Mouse (Mus musculus) midbrain, embryonic 15.5 days (tissue): ENCODE measurements around the gene Ncam1. TPM values are rescaled to one million over a fixed set of nuclear protein-coding genes. Genes with fewer than 3 reads are reported as not detected.
A peak's percentile ranks its signal among the peaks of the same experiment; 100 is the strongest.

ENCODE experiments used
- ATAC-seq: fragments of 200-750 bp; cut with Nextera tagmentation; replicated peaks from 2 replicates; pipeline ENCODE4 v1.8.0; 2017; ENCODE audit warnings: moderate TSS enrichment
- H3K27ac ChIP-seq: fragments of 300-500 bp; sonication (generic); 2 replicates; pipeline ENCODE4 v1.5.1; 2015; ENCODE audit warnings: mild to moderate bottlenecking, inconsistent platforms
- H3K27me3 ChIP-seq: fragments of 300-500 bp; sonication (generic); replicated peaks from 2 replicates; pipeline ENCODE4 v1.6.1; 2015; ENCODE audit warnings: inconsistent platforms
- H3K36me3 ChIP-seq: fragments of 300-500 bp; sonication (generic); replicated peaks from 2 replicates; pipeline ENCODE4 v1.6.1; 2015; ENCODE audit warnings: inconsistent platforms
- H3K4me1 ChIP-seq: fragments of 300-500 bp; sonication (generic); 2 replicates; pipeline ENCODE4 v1.6.1; 2015; ENCODE audit warnings: inconsistent platforms
- H3K4me2 ChIP-seq: fragments of 300-500 bp; sonication (generic); 2 replicates; pipeline ENCODE4 v1.6.1; 2015; ENCODE audit warnings: inconsistent platforms, mild to moderate bottlenecking, moderate library complexity
- H3K4me3 ChIP-seq: fragments of 300-500 bp; sonication (generic); 2 replicates; pipeline ENCODE4 v1.5.1; 2015; ENCODE audit warnings: mild to moderate bottlenecking, inconsistent platforms
- H3K9ac ChIP-seq: fragments of 300-500 bp; sonication (generic); 2 replicates; pipeline ENCODE4 v1.6.1; 2015; ENCODE audit warnings: mild to moderate bottlenecking, inconsistent platforms
- H3K9me3 ChIP-seq: fragments of 300-500 bp; sonication (generic); 2 replicates; pipeline ENCODE4 v1.6.1; 2016; ENCODE audit warnings: inconsistent platforms
- WGBS: fragments of 180-500 bp; shearing (Covaris S2); methylation state at CpG from one replicate; pipeline ENCODE4 v1.1.7; 2015; ENCODE audit warnings: mixed read lengths; 5-methylcytosine and 5-hydroxymethylcytosine counted together
- polyA plus RNA-seq: library from polyadenylated mRNA; unstranded; fragments of >200 nt; fragmentation: Nextera tagmentation; extraction: Ambion mirVana; gene quantifications from 2 replicates; pipeline ENCODE4 v1.2.1, GENCODE M21; 2015

Gene Ncam1
- polyA plus RNA-seq, 1 experiment from 2014 or later: 627 TPM

GRCm38 (mm10) chr9:49745696-49746095, 53.0 kb downstream of the Ncam1 start:
- peaks cover 46% of the 10 kb centered on the region for H3K4me1 ChIP-seq
- WGBS: 14% methylated on average over 4 of the region's 4 CpGs
- ATAC-seq: peak; percentile 44

GRCm38 (mm10) chr9:49744286-49744685, 54.4 kb downstream of the Ncam1 start:
- 35% methylated on average over 2 of the region's 2 CpGs for WGBS
- Histone ChIP-seq H3K4me3 (no peak overlapping the region), H3K9ac (no peak overlapping the region), H3K36me3 (no peaks in the 10 kb centered on the region), H3K9me3 (no peaks in the 10 kb centered on the region), H3K27ac (no peak overlapping the region), H3K4me1 (peaks cover 52% of the 10 kb centered on the region), H3K27me3 (no peaks in the 10 kb centered on the region), H3K4me2 (no peak overlapping the region)
- ATAC-seq: no peak

More at GRCm38 (mm10) chr9:49745696-49746095, 53.0 kb downstream of the Ncam1 start:
- Histone ChIP-seq H3K27ac (0 out of 2 replicates have a peak overlapping the region, but pooled peaks have one; percentile 45), H3K9ac (no peak overlapping the region), H3K9me3 (no peaks in the 10 kb centered on the region), H3K36me3 (no peaks in the 10 kb centered on the region), H3K4me3 (no peak overlapping the region), H3K4me2 (no peak overlapping the region), H3K27me3 (no peaks in the 10 kb centered on the region)

- Histone ChIP-seq H3K4me1 (peaks cover 56% of the 10 kb centered on the region), H3K36me3 (no peaks in the 10 kb centered on the region), H3K4me2 (no peak overlapping the region), H3K27ac (no peak overlapping the region), H3K9me3 (no peaks in the 10 kb centered on the region), H3K9ac (no peak overlapping the region), H3K4me3 (no peak overlapping the region), H3K27me3 (no peaks in the 10 kb centered on the region)
- WGBS: 86% methylated on average over 6 of the region's 6 CpGs
- ATAC-seq: no peak
Observed at GRCm38 (mm10) chr9:49739935-49740334, 58.8 kb downstream of the Ncam1 start.

- Histone ChIP-seq H3K4me1 (peaks cover 52% of the 10 kb centered on the region), H3K27me3 (no peaks in the 10 kb centered on the region), H3K36me3 (no peaks in the 10 kb centered on the region), H3K9me3 (no peaks in the 10 kb centered on the region), H3K9ac (no peak overlapping the region), H3K27ac (no peak overlapping the region), H3K4me2 (no peak overlapping the region), H3K4me3 (no peak overlapping the region)
- no peak for ATAC-seq
- 31% methylated on average over 1 of the region's 1 CpGs for WGBS
Observed at GRCm38 (mm10) chr9:49738546-49738945, 60.2 kb downstream of the Ncam1 start.

GRCm38 (mm10) chr9:49737166-49737565, 61.6 kb downstream of the Ncam1 start:
- Histone ChIP-seq H3K9me3 (no peaks in the 10 kb centered on the region), H3K36me3 (no peaks in the 10 kb centered on the region), H3K27me3 (no peaks in the 10 kb centered on the region), H3K9ac (no peak overlapping the region), H3K27ac (no peak overlapping the region), H3K4me3 (no peak overlapping the region), H3K4me1 (peaks cover 45% of the 10 kb centered on the region), H3K4me2 (no peak overlapping the region)
- ATAC-seq: no peak
- WGBS: 85% methylated on average over 6 of the region's 6 CpGs

GRCm38 (mm10) chr9:49734348-49735007, 64.2 kb downstream of the Ncam1 start:
- no peak overlapping the region for H3K27ac ChIP-seq
- H3K27me3 ChIP-seq: no peaks in the 10 kb centered on the region

GRCm38 (mm10) chr9:49733726-49734125, 65.0 kb downstream of the Ncam1 start:
- 65% methylated on average over 5 of the region's 5 CpGs for WGBS
- H3K4me2 ChIP-seq: no peak overlapping the region

More at GRCm38 (mm10) chr9:49734348-49735007, 64.2 kb downstream of the Ncam1 start:
- H3K36me3 ChIP-seq: no peaks in the 10 kb centered on the region
- no peak overlapping the region for H3K9ac ChIP-seq
- peaks cover 41% of the 10 kb centered on the region for H3K4me1 ChIP-seq
- no peaks in the 10 kb centered on the region for H3K9me3 ChIP-seq
- ATAC-seq: no peak
- WGBS: 75% methylated on average over 7 of the region's 7 CpGs
- H3K4me2 ChIP-seq: no peak overlapping the region
- no peak overlapping the region for H3K4me3 ChIP-seq

GRCm38 (mm10) chr9:49729479-49729878, 69.2 kb downstream of the Ncam1 start:
- 41% methylated on average over 3 of the region's 3 CpGs for WGBS
- H3K9ac ChIP-seq: no peak overlapping the region
- no peak overlapping the region for H3K27ac ChIP-seq
- H3K36me3 ChIP-seq: no peaks in the 10 kb centered on the region
- ATAC-seq: no peak
- no peak overlapping the region for H3K4me2 ChIP-seq
- no peaks in the 10 kb centered on the region for H3K9me3 ChIP-seq
- peaks cover 33% of the 10 kb centered on the region for H3K4me1 ChIP-seq
- no peaks in the 10 kb centered on the region for H3K27me3 ChIP-seq
- H3K4me3 ChIP-seq: no peak overlapping the region

More at GRCm38 (mm10) chr9:49733726-49734125, 65.0 kb downstream of the Ncam1 start:
- Histone ChIP-seq H3K27me3 (no peaks in the 10 kb centered on the region), H3K9me3 (no peaks in the 10 kb centered on the region), H3K9ac (no peak overlapping the region), H3K4me1 (peaks cover 44% of the 10 kb centered on the region), H3K36me3 (no peaks in the 10 kb centered on the region), H3K4me3 (no peak overlapping the region), H3K27ac (no peak overlapping the region)
- no peak for ATAC-seq

- Histone ChIP-seq H3K9me3 (no peaks in the 10 kb centered on the region), H3K4me3 (no peak overlapping the region), H3K9ac (no peak overlapping the region), H3K4me2 (no peak overlapping the region), H3K27ac (0 out of 2 replicates have a peak overlapping the region, but pooled peaks have one; percentile 1), H3K27me3 (no peaks in the 10 kb centered on the region), H3K36me3 (no peaks in the 10 kb centered on the region), H3K4me1 (peaks cover 29% of the 10 kb centered on the region)
- 30% methylated on average over 8 of the region's 8 CpGs for WGBS
- peak; percentile 57; the same call in 1 of the 2 replicates for ATAC-seq
Observed at GRCm38 (mm10) chr9:49728211-49728610, 70.5 kb downstream of the Ncam1 start.

- Histone ChIP-seq H3K36me3 (no peaks in the 10 kb centered on the region), H3K4me1 (peaks cover 21% of the 10 kb centered on the region), H3K4me3 (no peak overlapping the region), H3K27ac (no peak overlapping the region), H3K9me3 (no peaks in the 10 kb centered on the region), H3K4me2 (no peak overlapping the region), H3K27me3 (no peaks in the 10 kb centered on the region), H3K9ac (no peak overlapping the region)
- ATAC-seq: no peak
- 76% methylated on average over 5 of the region's 5 CpGs for WGBS
Observed at GRCm38 (mm10) chr9:49722765-49723164, 76.0 kb downstream of the Ncam1 start.

GRCm38 (mm10) chr9:49715121-49715520, 83.6 kb downstream of the Ncam1 start:
- peak; percentile 46; the same call in 1 of the 2 replicates for ATAC-seq
- peak overlapping the region; percentile 71 for H3K27ac ChIP-seq
- H3K4me1 ChIP-seq: peaks cover 23% of the 10 kb centered on the region

GRCm38 (mm10) chr9:49714091-49714490, 84.6 kb downstream of the Ncam1 start:
- H3K27ac ChIP-seq: peak overlapping the region; percentile 39; the same call in 1 of the 2 replicates
- 37% methylated on average over 3 of the region's 3 CpGs for WGBS
- no peak overlapping the region for H3K4me3 ChIP-seq
- peaks cover 20% of the 10 kb centered on the region for H3K4me1 ChIP-seq
- no peak for ATAC-seq
- no peaks in the 10 kb centered on the region for H3K27me3 ChIP-seq
- no peaks in the 10 kb centered on the region for H3K36me3 ChIP-seq
- H3K9me3 ChIP-seq: no peaks in the 10 kb centered on the region
- no peak overlapping the region for H3K9ac ChIP-seq
- H3K4me2 ChIP-seq: no peak overlapping the region

More at GRCm38 (mm10) chr9:49715121-49715520, 83.6 kb downstream of the Ncam1 start:
- no peaks in the 10 kb centered on the region for H3K36me3 ChIP-seq
- H3K4me2 ChIP-seq: no peak overlapping the region
- no peak overlapping the region for H3K4me3 ChIP-seq
- H3K9me3 ChIP-seq: no peaks in the 10 kb centered on the region
- no peak overlapping the region for H3K9ac ChIP-seq
- H3K27me3 ChIP-seq: no peaks in the 10 kb centered on the region

GRCm38 (mm10) chr9:49707646-49708045, 91.1 kb downstream of the Ncam1 start:
- no peaks in the 10 kb centered on the region for H3K9me3 ChIP-seq

More at GRCm38 (mm10) chr9:49707646-49708045, 91.1 kb downstream of the Ncam1 start:
- ATAC-seq: no peak
- Histone ChIP-seq H3K36me3 (no peaks in the 10 kb centered on the region), H3K27ac (no peak overlapping the region), H3K9ac (no peak overlapping the region), H3K27me3 (no peaks in the 10 kb centered on the region), H3K4me2 (no peak overlapping the region), H3K4me1 (peaks cover 18% of the 10 kb centered on the region), H3K4me3 (no peak overlapping the region)
